Mouse (Mus musculus) stomach, postnatal 0 days (tissue): ENCODE measurements around the gene AC109138.7.

Experiments
- CTCF ChIP-seq: IDR thresholded peaks from 2 replicates; pipeline ENCODE4 v1.5.1; 2016; ENCODE audit warnings: antibody characterized with exemption, low read depth, mild to moderate bottlenecking, moderate library complexity
- EP300 ChIP-seq: optimal IDR thresholded peaks from 2 replicates; pipeline ENCODE3; 2016; ENCODE audit warnings: antibody characterized with exemption

DNA sequence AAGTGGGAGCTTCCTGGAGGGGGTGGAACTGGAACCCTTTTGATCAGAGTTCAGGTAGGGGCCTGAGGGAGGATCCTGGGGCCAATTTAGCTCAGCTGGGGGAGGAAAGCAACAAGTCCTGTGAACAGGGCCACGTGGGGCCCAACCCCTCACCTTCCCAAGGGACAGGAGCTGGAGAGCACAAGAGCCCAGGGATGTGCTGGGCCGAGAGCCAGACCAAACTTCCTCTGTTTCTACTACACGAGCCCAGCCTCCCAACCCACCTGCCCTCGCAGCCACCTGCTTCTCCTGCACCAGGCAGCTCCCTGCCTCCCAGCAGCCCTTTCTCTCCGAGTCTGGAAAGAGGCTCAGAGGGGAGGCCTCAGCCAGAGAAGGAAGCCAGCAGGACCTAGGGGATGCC is 17.6 kb upstream of the AC109138.7 start:
- TF ChIP-seq EP300 (no peak), CTCF (no peak)
